Comparison of ENCODE assay signal across 8 mouse cellular contexts in the genomic region with DNA sequence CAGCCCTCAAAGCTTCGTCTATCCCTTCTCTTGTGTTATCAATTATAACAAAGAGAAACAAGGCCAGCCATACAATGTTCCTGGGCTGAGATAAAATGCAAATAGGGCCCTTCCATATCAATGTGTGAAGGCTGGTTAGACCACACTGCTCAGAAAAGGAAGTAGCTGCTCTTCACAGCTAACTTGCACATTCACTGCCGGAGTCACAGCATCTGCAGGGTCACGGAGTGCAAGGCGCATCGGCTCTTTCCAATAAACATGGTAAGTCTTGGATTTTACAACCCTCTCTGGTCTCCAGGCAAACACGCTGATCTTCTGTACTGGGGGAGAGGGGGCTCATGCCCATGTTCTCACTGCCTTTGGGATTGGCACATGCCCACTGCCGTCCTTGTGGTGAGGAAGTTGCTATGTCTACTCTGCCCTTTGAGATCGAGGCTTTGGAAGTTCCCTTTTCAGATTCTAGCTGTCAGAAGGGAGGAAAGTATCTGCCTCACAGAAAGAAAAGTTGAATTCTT. TPM values are rescaled to one million over a fixed set of nuclear protein-coding genes. Genes with fewer than 3 reads are reported as not detected.
DNase-seq lines count a peak whose midpoint lies in the region; ATAC-seq and TF ChIP-seq lines count a peak whose summit lies in the region.

A gene (plus strand): TSS at position 201 of the 515 bp plus-strand sequence.

- H3K27ac ChIP-seq in embryonic facial prominence, embryonic 15.5 days (replicated peaks), result no peak within 1 kb of the TSS
- no peak within 1 kb of the TSS for H3K27ac ChIP-seq in liver, embryonic 14.5 days

- peak; percentile 70 for TF ChIP-seq EP300 in liver, embryonic 14.5 days (IDR thresholded peaks at IDR 0.05; ENCODE audit: low read depth)

- peak; percentile 86 for DNase-seq in 416B (ENCODE audit: low read depth)
- DNase-seq in CD4-positive, CD25-positive, alpha-beta regulatory T cell, adult 2 months (ENCODE audit: low read depth, low spot score), result peak; percentile 64
- no peak for DNase-seq in liver, embryonic 14.5 days (ENCODE audit: low read depth in 3 of 3, low spot score in 3 of 3)
- DNase-seq in right cerebral cortex, adult 18-20 months, result no peak
- DNase-seq in layer of hippocampus, adult 18-20 months (ENCODE audit: low spot score in 2 of 2), result no peak
- no peak for DNase-seq in gastrocnemius, postnatal 36 days
- no peak for DNase-seq in cerebellum, adult 9-11 months

- no peaks in the 10 kb centered on the region for H3K36me3 ChIP-seq in embryonic facial prominence, embryonic 15.5 days
- no peaks in the 10 kb centered on the region for H3K36me3 ChIP-seq in liver, embryonic 14.5 days (replicated peaks; ENCODE audit: control insufficient read depth, insufficient read depth, low read depth)

- H3K9ac ChIP-seq in embryonic facial prominence, embryonic 15.5 days, result no peak within 1 kb of the TSS
- peak within 1 kb of the TSS; percentile 42 for H3K9ac ChIP-seq in liver, embryonic 14.5 days (replicated peaks)

- no peaks in the 10 kb centered on the region for H3K4me1 ChIP-seq in embryonic facial prominence, embryonic 15.5 days
- H3K4me1 ChIP-seq in liver, embryonic 14.5 days (replicated peaks; ENCODE audit: control insufficient read depth in 2 of 2, insufficient read depth in 2 of 2, low read length in 1 of 2), result peaks cover 30 to 40% of the 10 kb centered on the region in 2 experiments

- WGBS in embryonic facial prominence, embryonic 15.5 days, result 85% methylated on average over 8 of the region's 8 CpGs
- WGBS in liver, embryonic 14.5 days (ENCODE audit: insufficient replicate concordance), result 6% methylated on average over 8 of the region's 8 CpGs

- intact Hi-C loops in gastrocnemius, postnatal 36 days (cut with DNase I), result no loop called here

- TF ChIP-seq CTCF in liver, embryonic 14.5 days (IDR thresholded peaks at IDR 0.05; ENCODE audit: low read depth), result no peak

- H3K9me3 ChIP-seq in embryonic facial prominence, embryonic 15.5 days (replicated peaks), result no peaks in the 10 kb centered on the region
- H3K9me3 ChIP-seq in liver, embryonic 14.5 days (ENCODE audit: control insufficient read depth, low read length), result no peaks in the 10 kb centered on the region

- H3K4me2 ChIP-seq in embryonic facial prominence, embryonic 15.5 days (replicated peaks), result no peak within 1 kb of the TSS
- peak within 1 kb of the TSS; percentile 69 for H3K4me2 ChIP-seq in liver, embryonic 14.5 days (ENCODE audit: low read depth)

- H3K27me3 ChIP-seq in embryonic facial prominence, embryonic 15.5 days, result no peaks in the 10 kb centered on the region
- H3K27me3 ChIP-seq in liver, embryonic 14.5 days (ENCODE audit: control insufficient read depth, insufficient read depth, low read length), result no peaks in the 10 kb centered on the region

- no peak for ATAC-seq in embryonic facial prominence, embryonic 15.5 days (ENCODE audit: insufficient number of reproducible peaks, low FRiP score, low TSS enrichment, low read depth)
- peak; percentile 71; the same call in 1 of the 2 replicates for ATAC-seq in liver, embryonic 14.5 days (ENCODE audit: insufficient read depth)

- no peak within 1 kb of the TSS for H3K4me3 ChIP-seq in embryonic facial prominence, embryonic 15.5 days (replicated peaks)
- H3K4me3 ChIP-seq in liver, embryonic 14.5 days (ENCODE audit: insufficient read depth in 1 of 2, low read depth in 2 of 2, low read length in 2 of 2), result peak within 1 kb of the TSS; percentile 46 to 80

RNA-seq across cellular contexts. Expression of the gene that starts here (rescaled TPM):
- 10.8 and 12.5 TPM in 2 replicates for polyA plus RNA-seq in embryonic facial prominence, embryonic 15.5 days (2015; fragmentation: Nextera tagmentation; extraction: Ambion mirVana)
- 3.5 and 8.3 TPM in 2 replicates for polyA plus RNA-seq in liver, embryonic 14.5 days (2012; rRNA removed)
- polyA plus RNA-seq in liver, embryonic 14.5 days (2014; fragmentation: Nextera tagmentation; extraction: Ambion mirVana), result 19.0 and 19.5 TPM in 2 replicates
- total RNA-seq in layer of hippocampus, adult 18-20 months (2021), result 1 to 10 TPM; 4.2 to 6.4 TPM
- 1 to 10 TPM; 3.8 TPM for total RNA-seq in gastrocnemius, postnatal 36 days (2021)

Comparison
In these comparisons a context has a peak if more than half of its experiments do, and no peak if none do; other contexts are left out.
1. DNase-seq: peak in 416B (single experiment) and CD4-positive, CD25-positive, alpha-beta regulatory T cell, adult 2 months (single experiment); none in liver, embryonic 14.5 days (0 of 3), right cerebral cortex, adult 18-20 months (single experiment), layer of hippocampus, adult 18-20 months (0 of 2), gastrocnemius, postnatal 36 days (0 of 2) and cerebellum, adult 9-11 months (single experiment).